Mouse (Mus musculus): ENCODE data around the gene Ppard.

The Ppard gene

DNA sequence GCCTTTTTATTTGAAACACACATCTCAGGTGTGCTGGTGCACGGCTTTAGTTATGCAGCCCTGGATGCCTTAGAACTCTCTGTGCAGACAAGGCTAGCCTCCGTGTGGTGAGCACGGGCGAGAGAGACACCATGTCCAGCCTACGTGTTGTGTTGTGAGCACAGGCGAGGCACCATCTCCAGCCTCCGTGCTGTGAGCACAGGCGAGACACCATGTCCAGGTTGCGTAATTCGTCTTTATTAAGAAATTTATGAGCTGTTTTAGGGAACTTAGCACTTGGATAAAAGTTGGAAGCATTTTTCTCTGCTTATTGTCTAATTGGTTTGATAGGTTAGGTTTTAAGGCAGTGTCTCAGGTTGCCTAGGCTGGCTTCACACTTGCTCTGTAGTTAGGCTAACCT lies 50.7 kb downstream of the Ppard start:
- no peak for DNase-seq (ENCODE audit: low spot score)

- DNase-seq (ENCODE audit: low spot score) = no peak
Observed at GRCm38 (mm10) chr17:28286133-28286532, 53.6 kb downstream of the Ppard start.

- no peak for DNase-seq (ENCODE audit: low spot score)
Observed at GRCm38 (mm10) chr17:28286964-28287363, 54.5 kb downstream of the Ppard start.

GRCm38 (mm10) chr17:28287578-28287977 lies 55.1 kb downstream of the Ppard start:
- DNase-seq (ENCODE audit: low spot score) = no peak

DNA sequence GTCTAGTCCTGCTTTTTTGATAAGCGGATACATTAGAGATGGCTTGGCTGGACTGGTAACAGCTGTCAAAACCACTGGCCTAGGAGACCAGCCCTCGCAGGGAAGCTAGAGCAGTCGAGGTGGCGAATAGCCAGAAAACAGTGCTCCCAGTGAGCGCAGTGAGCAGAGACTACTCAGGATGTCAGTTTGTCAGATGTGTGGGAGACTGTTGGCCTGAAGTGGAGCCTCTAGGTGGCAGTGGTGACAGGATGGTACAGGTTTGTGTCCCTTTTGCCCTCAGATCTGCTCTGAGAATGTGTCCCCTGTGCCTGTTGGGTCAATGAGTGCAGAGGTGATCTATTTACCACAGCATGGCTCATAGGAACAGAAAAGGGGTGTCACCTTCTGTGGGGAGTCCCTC lies 55.5 kb downstream of the Ppard start:
- no peak for DNase-seq (ENCODE audit: low spot score)

- DNase-seq (ENCODE audit: low spot score) = peak; percentile 53
Observed at GRCm38 (mm10) chr17:28290262-28290661, 57.8 kb downstream of the Ppard start.

DNA sequence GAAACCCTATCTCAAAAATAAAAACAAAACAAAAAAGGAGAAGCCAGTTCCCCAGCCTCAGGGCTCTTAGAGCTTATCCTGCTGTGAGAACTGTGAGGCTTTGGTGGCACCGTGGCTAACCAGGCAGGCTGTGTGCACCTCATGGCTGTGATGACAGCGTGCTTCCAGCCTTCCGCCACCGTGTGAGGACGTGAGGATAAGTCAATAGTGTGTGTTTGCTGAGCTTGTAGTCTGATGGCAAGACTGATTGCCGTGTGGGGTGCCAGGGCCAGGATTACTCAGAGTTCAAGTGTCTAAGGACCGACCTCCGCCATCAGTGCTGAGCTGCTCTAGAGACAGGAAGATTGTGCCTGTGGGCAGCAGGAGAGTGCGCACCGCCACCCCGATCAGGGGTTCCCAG lies 58.2 kb downstream of the Ppard start:
- peak; percentile 53 for DNase-seq (ENCODE audit: low spot score)

DNA sequence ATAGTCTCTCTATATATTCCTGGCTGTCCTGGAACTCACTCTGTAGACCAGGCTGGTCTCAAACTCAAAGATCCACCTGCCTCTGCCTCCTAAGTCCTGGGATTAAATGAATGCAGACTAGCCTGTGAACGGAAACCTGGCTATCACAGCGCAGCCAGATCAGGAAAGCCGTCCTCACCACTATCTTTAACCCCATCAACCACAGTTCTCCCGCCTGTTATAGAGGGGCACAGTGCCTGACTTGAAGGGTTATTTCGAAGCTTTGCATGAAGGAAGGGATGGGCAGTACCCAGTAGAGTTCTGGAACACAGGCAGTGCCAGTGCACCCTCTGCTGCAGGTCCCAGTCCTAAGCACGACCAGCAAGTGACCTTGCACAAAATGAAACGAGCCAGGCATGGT lies 58.8 kb downstream of the Ppard start:
- no peak for DNase-seq (ENCODE audit: low spot score)

DNA sequence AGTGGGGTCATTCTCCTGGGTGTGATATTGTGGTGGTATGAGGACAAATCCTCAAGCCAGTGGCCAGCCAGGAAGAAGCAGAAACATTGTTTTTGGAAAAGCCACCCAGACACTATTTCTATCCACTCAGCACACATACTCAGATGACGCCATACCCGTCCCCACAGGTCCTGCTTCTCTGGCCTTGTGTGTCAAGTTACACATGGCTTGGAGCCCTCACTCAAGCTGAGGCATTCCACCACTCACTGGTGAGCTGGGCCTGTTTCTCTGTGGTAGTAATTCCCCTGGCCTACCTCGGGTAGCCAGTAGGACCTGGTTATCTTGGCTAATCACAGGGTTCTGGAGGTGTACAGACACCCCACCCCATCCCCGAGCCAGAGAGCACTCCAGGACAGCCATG lies 61.2 kb downstream of the Ppard start:
- no peak for DNase-seq (ENCODE audit: low spot score)

- DNase-seq (ENCODE audit: low spot score) = no peak
Observed at GRCm38 (mm10) chr17:28294449-28295333, 62.2 kb downstream of the Ppard start.

DNA sequence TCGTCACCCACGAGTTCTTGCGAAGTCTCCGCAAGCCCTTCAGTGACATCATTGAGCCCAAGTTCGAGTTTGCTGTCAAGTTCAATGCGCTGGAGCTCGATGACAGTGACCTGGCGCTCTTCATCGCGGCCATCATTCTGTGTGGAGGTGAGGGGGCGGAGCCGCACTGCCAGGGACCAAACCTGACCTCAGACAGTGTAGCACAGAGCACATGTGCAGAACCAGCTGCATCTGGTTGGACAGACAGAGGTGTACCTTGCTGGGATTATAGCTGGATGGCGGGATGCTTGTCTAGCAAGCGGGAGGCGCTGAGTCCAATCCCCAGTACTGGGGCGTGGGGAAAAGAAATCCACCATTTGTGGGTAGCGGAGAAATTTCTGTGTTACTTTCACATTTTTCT lies 66.4 kb downstream of the Ppard start:
- no peak for DNase-seq (ENCODE audit: low spot score)

DNA sequence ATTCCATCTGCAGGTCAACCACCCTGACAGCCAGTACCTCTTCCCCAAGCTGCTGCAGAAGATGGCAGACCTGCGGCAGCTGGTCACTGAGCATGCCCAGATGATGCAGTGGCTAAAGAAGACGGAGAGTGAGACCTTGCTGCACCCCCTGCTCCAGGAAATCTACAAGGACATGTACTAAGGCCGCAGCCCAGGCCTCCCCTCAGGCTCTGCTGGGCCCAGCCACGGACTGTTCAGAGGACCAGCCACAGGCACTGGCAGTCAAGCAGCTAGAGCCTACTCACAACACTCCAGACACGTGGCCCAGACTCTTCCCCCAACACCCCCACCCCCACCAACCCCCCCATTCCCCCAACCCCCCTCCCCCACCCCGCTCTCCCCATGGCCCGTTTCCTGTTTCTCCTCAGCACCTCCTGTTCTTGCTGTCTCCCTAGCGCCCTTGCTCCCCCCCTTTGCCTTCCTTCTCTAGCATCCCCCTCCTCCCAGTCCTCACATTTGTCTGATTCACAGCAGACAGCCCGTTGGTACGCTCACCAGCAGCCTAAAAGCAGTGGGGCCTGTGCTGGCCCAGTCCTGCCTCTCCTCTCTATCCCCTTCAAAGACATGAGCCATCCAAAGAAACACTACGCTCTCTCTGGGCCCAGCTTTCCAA lies 67.3 kb downstream of the Ppard start:
- no peak for DNase-seq (ENCODE audit: low spot score)

DNA sequence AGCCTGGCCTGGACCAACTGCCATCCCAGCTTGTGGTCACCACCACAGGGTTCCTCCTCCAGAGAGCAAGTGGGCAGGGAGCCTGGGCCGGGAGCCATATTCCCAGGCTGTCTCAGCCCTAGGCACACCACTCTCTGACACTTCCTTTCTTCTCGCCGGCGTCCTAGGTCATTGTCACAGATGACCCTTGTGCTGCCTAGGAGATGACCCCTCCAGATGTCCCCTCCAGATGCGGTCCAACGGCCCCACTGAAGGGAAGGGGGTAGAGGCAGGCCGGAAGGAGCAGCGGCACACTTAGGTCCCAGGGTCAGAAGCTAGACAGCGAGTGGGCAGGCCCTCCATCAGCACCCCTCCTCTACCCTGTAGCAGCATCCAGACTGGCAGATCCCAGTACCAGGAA lies 67.8 kb downstream of the Ppard start:
- DNase-seq (ENCODE audit: low spot score) = peak; percentile 16

- DNase-seq (ENCODE audit: low spot score) = no peak
Observed at GRCm38 (mm10) chr17:28300850-28301249, 68.3 kb downstream of the Ppard start.

GRCm38 (mm10) chr17:28305172-28305571 lies 72.7 kb downstream of the Ppard start:
- DNase-seq (ENCODE audit: low spot score) = no peak

- peak; percentile 89 for DNase-seq (ENCODE audit: low spot score)
Observed at GRCm38 (mm10) chr17:28308297-28309195, 76.0 kb downstream of the Ppard start.

- no peak for DNase-seq (ENCODE audit: low spot score)
Observed at GRCm38 (mm10) chr17:28310831-28311230, 78.3 kb downstream of the Ppard start.

DNA sequence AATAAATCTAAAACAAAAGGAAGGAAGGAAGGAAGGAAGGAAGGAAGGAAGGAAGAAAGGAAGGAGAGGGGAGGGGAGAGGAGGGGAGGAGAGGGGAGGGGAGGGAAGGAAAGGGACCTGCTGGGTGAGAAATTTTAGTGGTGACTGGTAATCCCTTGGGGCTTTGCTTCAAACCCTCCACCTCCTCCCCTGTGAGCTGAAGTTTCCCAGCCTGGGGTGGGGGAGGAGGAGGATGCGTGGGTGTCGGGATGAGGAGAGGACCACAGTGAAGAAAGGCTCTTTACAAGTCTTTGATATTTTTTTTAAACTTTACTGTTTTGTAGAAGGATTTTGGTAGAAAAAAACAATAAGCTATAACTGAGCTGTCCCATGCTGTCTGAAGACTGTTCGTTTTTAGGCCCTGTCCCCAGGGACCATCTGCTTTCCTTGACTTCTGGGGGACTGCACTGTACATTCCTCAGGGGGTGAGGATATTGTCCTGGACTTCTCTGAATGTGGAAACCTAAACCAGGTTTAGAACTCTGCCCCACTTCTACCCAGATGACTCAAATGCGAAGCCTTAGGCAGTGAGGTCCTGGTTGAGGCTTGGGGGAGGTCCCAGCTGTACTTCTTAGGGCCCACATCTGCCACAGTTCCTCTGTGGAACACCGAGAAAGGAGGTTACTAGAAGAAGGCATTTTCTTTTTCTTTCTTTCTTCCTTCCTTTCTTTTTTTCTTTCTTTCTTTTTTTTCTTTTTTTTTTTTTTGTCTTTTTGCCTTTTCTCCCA lies 79.0 kb downstream of the Ppard start:
- DNase-seq (ENCODE audit: low spot score) = no peak

DNA sequence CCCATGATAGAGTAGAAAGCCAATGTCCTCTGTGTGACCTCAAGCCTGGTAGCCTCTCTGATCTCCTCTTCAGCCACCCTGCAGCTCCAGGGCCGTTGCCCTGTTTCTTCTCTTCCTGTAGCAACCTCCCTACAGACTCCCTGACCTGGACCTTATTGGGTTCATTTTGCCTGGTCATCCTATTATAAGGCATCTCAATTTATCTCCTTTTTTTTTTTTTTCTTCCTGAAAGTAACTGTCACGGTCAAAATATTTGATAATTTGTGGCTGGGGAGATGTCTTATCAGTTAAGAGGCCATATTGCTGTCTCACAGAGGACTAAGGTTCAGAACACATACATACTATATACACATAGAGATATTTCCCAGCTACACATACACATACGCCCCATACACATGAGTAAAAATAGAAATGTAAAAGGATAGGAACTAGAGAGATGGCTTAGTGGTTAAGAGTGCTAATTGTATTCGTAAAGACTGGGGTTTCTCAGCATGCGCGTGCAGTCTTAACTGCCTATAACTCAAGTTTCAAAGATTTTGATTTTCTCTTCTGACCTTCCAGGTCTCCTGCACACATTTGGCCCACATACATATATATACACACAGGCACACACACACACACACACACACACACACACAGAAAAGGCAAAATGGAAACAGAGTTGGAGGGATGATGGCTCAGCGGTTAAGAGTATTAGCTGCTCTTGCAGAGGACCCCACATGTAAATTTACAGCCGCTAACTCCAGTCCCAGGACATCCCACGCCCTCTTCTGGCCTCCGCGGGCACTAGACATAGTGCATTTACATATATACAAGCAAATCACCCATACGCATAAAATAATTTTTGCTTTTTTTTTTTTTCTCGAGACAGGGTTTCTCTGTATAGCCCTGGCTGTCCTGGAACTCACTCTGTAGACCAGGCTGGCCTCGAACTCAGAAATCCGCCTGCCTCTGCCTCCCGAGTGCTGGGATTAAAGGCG lies 80.0 kb downstream of the Ppard start:
- DNase-seq (ENCODE audit: low spot score) = no peak

- peak; percentile 97 for DNase-seq (ENCODE audit: low spot score)
Observed at GRCm38 (mm10) chr17:28313212-28313879, 80.8 kb downstream of the Ppard start, which contains the start of gene Fance. Fance (plus strand) TSS chr17:28313519.
